Mouse (Mus musculus): Measurements from ENCODE around the gene Tmem42.

DNA sequence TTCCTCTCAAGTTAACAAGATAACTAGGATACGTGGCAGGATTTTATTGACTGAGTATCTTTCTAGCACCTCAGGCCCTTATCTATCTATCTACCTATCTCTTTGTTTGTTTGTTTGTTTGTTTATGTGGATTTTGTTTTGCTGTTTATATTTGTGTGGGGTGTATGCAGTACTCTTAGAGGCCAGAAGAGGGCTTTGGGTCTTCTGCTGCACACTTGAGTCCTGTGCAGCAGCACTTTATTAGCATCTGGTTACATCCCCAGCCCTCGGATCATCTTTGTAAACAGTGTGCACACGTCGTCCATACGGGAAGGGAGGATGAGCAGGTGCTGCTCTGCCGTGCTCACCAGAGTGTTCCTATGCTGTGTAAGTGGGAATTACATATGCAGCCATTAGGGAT is 15.1 kb upstream of the Tmem42 start:
- no peak for TF ChIP-seq GATA1 (IDR thresholded peaks at IDR 0.05; ENCODE audit: borderline replicate concordance, low read length)
- no peak for TF ChIP-seq FLI1 (IDR thresholded peaks at IDR 0.05; ENCODE audit: low read length)
